Mouse (Mus musculus) megakaryocyte, embryonic 14.5 days (primary cell): ENCODE results near the gene Olfr52.
"Not testable (repeated sequence)": the region's sequence is repeated elsewhere in the genome, so short reads cannot be mapped to it uniquely, and the experiment has no call there.

ENCODE experiments used
- FLI1 ChIP-seq: IDR thresholded peaks from 2 replicates; pipeline ENCODE4 v1.6.1; 2012; ENCODE audit warnings: low read length, inconsistent platforms, mixed read lengths
- GATA1 ChIP-seq: IDR thresholded peaks from 3 replicates; pipeline ENCODE4 v1.6.1; 2012; ENCODE audit warnings: mixed read lengths, low read length, inconsistent platforms, borderline replicate concordance

DNA sequence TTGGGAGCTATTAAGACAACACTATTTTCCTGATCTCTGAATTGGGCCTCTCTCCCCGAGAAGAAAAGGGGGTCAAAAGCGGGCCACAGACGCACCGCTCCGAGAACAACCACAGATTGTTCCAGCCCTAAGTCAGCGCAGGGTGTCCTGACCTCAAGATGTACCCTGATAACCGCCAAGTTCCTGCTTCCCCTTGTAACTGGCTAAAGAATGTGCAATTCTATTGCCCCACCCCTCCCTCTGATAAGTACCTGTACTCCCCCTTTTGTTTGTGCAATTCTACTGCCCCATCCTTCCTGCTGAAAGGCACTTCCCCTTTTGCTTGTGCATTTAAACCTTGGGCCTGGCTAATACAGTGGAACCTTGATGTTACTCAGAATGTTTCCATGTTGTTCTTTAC is 10.1 kb downstream of the Olfr52 start:
- TF ChIP-seq GATA1, FLI1: not testable (repeated sequence)
